Mouse (Mus musculus): ENCODE data around the gene Myo15b.

Gene Myo15b

DNA sequence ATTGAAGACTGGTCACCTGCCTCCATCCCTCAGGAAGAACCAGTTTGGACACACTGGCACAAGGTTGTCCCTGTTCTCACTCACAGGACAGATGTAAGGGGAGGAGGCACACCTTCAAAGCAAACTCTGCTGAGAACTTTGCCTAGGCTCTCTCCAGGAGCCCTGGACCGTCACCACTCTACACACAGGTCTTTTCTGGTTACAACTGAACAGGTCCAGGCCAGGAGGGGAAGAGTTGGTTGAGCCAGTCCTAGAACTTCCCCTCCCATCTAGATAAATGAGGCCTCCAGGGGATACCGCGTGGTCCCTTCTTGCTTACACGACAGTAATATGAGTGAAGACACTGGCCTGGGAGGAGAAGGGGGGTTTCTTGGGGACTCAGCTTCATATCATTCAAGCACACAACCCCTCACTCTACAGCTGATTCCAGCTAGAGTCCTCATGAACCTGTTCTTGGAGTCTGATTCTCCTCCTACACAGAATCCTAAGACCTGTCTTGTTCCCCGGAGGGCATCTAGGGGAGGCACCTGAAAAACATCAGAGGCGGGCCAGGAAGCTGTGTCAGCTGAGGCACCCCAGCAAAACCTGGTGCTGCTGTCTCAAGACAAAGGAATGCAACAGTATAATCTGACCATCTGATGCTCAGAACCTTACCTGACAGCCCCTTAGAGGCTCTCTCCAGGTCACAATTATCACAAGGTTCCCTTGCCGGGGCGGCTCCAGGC, 46.2 kb downstream of the Myo15b start:
- DNase-seq, result no peak

DNA sequence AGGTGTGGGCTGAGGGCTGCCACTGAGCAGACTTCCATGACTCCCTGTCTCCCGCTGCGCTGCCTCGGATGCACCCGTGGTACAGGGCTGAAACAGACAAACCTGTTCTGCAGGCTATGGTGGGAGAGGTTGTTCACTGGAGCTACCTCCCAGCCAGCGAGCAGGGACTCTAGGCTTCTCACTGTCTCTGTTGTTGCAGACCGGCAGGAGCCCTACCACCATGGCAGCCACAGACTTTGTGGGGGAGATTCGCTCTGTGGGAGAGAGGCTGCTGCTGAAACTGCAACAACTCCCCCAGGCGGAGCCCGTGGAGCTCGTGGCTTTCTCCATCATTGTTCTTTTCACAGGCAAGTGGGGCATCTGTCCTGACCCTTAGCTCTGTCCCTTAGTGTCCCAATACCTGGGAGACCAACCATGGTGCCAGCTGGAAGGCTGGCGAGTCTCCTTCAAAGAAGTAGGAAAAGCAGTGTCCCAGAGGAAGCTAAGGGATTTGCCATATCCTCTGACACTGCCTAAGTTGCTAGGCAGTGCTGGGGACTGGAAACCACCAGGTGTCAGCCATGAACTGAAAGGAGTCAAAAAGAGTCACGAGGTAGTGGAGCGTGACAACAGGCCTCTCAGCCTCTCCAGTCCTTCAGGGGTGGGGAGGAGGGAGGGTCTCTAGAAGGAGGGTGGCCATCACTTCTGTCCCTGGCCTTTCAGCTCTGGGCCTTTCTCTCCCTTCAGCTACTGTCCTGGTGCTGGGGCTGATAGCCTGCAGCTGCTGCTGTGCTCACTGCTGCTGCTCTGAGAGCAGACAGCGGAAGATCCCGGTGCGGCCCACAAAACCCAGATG, 47.0 kb downstream of the Myo15b start:
- DNase-seq, result no peak

DNA sequence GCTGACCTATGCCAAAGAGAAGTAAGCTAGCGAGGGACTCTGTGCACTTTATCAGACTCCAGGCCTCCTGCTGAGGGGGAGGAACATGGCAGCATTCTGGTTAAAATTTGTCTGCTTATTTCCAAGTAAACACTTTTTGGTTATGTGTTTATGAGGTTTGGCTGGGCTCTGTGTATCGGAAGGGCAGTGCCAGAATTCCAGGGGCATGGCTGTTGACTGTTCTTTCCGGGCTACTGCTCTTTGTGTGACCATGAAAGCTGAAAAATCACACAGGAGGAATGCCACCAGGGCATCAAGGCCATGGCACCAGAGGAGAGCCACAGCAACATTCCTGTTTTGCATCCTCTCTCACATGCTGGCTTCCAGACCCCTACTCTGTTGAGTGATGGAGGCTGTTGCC, 47.9 kb downstream of the Myo15b start:
- no peak for DNase-seq

DNA sequence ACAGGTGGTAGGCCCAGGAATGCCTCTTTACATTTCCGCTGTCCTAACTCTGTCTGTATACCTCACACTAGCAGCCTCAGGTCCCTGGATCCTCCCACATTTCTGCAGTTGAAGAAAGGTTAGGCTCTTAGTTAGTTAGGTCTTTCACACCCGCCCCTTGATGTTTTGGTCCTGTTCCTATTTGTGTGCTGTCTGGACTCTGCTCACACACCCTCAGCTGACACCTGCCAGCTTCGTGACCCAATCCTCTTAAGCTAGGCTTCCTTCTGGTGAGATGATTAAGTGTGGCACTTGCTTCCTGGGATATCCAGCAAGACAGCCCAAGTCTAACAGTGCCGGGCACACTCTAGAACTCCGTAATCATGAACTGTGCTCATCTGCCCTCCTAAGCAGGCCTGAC, 48.3 kb downstream of the Myo15b start:
- DNase-seq, result no peak

DNA sequence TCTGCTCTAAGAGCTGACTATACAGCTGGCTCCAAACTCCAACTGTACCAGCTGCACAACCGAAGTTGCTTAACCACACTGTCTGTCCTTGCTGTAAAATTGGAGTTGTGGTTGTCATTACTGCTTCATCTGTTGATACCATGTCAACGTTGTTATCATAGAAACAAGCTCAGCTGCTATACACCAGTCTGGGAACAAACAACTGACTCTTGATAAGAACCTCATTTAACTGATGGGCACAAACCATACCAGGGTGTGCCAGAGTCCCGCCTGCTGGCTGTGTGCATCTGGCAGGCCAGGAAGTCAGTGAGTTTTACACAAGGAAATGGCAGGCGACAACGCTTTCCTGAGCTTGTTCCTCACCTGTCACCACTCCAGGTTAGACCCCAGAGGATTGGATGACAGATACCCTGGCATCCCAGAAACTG, 52.9 kb downstream of the Myo15b start:
- peak; percentile 93 for DNase-seq

DNA sequence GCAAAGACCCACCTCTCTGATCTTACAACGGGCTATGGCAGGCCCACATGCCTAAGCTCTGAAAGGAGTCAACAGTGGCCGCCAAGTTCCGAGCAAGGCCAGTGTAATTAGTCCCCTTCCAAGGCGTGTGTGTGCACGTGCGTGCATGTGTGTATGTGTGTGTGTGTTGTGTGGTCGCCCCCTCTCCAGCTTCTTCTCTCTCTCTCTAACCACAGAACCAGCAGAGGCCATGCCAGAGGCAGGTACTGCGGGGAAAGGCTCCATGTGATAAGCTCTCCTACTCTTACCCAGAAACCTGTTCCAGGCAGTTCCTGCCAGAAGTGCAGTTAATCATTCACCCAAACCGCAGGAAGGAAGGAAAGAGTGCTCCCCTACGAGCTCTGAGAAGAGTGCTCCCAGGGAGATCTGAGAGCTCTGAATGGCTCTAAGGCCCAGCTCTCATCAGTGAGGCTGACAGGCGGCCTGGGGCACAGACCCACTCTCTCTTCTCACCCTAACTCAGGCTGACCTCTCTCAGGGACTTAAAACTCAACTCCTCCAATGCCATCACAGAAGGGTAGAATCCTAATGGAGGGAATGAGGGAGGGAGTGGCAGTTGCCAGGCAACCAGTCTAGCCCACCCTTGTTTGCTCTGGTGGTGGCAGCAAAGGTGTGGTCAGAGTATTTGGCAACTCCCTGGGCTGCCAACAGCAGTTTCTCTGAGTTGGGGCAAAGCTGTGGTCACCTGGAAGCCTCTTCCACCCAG, 53.6 kb downstream of the Myo15b start, which contains the start of gene Smim6:
Smim6 (plus strand) TSS at position 386 of the 745 bp plus-strand sequence.
- DNase-seq, result no peak

DNA sequence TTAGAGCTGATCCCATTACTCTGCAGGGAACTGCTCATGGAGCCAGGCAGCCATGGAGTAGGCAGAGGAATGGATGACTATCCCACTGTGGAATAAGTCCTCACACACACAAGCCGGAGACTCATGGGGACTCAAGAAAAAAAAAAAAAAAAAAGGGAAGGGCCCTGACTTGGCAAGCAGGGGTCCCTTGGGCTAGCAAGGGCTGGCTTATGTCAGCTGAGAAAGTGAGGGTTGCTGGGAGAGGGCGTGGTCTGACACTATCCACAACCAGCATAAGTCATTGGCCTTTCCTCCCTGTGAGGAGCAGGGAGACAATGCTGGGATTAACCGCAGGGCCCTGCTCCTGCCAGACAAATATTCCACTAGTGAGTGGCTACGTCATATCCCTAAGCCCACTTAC, 58.4 kb downstream of the Myo15b start:
- no peak for DNase-seq

DNA sequence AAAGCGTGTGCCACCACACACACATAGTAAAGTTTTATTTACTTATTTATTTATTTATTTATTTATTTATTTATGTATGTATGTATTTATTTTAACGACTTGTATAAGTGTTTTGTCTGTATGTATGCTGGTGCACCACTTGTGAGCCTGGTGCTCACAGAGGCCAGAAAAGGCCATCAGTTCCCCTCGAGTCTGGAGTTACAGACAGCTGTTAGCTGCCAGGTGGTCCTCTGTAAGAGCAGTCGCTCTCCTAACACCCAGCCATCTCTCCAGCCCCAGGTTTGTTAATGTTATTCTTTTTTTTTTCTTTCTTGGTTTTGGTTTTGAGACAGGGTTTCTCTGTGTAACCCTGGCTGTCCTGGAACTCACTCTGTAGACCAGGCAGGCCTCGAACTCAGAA, 60.4 kb downstream of the Myo15b start:
- no peak for DNase-seq

DNA sequence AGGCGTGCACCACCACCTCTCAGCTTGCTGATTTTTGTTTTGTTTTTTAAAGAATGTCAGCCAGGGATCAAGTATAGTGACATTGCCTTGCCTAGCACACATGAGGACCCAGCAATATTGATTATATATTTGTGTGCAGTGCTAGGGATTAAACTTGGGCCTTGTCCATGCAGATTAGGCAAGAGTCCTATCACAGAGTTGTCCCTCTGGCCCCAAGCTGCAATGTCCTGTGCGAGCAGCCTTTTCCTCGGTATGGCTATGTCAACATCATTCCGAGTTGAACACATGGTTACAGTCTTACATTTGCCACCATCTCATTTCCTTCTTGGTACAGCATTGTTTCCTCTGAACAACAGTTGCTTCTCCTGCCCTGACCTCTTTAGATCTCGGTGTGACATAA, 60.9 kb downstream of the Myo15b start:
- no peak for DNase-seq

DNA sequence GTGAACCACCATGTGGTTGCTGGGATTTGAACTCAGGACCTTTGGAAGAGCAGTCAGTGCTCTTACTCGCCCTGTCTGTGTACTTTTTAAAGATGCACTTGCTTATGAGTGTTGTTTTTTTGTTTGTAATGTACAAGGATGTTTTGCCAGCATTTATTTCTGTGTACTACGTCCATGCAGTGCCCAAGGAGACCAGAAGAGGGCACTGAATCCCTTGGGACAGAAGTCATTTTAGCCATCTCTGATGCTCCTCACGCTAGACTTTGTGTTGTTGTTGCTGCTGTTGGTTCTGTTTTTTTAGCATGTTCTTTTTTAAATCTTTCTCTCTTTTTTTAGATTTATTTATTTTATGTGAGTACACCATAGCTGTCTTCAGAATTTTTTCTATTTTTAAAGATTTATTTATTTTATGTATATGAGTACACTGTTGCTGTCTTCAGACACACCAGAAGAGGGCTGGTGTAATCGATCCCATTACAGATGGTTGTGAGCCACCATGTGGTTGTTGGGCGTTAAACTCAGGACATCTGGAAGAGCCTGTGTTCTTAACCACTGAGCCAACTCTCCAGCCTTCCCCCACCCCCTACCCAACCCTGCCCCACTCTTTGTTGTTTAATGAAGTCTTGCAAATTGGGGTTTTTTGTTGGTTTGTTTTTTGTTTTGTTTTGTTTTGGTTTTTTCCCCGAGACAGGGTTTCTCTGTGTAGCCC, 62.1 kb downstream of the Myo15b start:
- no peak for DNase-seq

DNA sequence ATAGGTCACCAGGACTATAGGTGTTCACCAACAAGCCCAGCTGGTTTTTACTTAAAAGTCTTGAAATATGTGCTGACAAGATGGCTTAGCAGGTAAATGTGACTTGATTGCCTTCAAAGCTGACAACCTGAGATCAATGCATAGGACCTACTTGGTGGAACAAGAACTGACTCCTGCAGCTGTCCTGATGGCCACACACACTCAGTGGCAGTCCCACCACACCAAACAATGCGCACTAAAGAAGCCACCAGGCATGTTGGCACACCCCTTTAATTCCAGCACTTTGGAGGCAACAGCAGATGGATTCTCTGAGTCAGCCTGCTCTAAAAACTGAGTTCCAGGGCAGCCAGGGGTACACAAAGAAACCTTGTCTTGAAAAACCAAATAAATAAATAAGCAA, 63.8 kb downstream of the Myo15b start:
- DNase-seq, result no peak

DNA sequence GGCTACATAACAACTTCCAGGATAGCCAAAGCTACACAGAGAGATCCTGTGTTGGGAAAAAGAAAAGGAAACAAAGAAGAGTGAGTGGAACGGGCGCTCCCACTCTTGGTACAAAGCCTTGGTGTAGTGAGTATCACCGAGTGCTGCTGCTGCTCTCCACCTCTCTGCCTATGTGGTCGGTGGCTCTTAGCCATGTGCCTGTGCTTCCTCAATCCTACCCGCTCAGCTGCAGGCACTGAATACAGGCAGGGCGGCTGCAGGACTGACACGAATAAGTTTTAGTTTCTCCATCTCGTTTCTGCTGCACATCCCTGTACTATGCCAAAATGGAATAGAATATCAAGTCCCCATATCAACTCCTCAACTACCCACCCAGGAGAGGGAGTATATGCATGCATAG, 70.8 kb downstream of the Myo15b start:
- DNase-seq, result peak; percentile 93

DNA sequence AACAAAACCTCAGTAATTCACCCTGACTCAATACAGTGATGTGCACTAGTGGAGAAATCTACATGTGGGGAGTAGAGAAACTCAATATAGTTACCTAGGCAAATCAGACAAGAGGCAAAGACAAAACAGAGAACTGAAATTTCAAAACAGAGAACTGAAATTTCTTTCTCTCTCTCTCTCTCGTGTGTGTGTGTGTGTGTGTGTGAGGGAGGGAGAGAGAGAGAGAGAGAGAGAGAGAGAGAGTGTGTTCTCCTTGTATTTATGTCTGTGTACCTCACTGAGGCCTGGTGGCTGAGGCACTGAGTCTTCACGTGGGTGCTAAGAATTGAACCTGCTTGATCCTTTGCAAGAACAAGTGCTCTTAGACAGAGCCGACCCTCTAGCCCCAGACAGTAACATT, 71.6 kb downstream of the Myo15b start:
- no peak for DNase-seq

DNA sequence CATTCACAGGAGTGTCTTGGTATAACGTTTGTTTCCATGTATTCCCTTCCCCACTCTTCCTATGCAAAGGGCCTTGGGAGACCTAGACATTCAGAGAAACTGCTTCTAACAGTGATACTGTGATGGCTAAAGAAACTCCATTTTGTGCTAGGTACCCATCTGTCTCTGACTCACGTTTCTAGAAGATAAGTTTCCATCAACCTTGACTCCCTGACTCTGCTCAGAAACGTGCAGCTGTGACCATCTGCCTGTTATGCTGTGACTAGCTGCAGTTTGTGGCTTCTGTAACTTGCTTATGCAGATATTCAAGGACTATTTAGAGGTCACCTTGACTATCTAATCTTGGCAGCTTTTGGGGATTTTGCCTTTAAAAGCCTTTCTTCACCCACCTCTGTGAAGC, 73.0 kb downstream of the Myo15b start:
- DNase-seq, result no peak

DNA sequence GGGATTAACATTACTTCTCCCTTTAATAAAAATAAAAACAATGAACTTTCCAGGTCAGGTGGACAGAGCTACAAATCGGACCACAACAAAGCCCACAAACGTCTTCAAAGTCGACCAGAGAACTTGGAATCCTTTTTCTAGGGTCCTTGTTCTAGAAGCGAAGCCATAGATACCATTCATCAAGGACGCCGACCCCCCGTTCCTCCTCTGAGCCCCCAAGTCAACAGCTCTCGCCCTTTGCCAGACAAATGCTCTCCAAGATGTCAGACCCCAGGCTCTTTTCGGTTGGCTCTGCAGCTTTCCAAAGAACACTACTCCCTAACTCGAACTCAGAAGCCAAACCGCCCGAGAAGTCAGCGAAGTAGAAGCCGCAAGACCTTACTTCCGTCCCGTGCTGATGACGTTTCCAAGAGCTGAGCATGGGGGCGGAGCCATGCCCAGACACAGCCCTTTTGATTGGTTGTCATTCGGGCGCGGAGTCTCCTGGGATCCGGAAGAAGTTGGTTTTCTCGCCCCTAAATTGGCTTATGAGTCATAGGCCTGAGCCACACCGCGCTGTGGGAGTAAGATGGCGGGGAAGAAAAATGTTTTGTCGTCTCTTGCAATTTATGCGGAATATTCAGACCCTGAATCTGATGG, 75.0 kb downstream of the Myo15b start, which contains the start of the genes Sap30bp and Recql5:
Sap30bp (plus strand) TSS at position 175 of the 639 bp plus-strand sequence.
Recql5 (minus strand) TSS at position 370 of the 639 bp plus-strand sequence.
- peak; percentile 100 for DNase-seq

DNA sequence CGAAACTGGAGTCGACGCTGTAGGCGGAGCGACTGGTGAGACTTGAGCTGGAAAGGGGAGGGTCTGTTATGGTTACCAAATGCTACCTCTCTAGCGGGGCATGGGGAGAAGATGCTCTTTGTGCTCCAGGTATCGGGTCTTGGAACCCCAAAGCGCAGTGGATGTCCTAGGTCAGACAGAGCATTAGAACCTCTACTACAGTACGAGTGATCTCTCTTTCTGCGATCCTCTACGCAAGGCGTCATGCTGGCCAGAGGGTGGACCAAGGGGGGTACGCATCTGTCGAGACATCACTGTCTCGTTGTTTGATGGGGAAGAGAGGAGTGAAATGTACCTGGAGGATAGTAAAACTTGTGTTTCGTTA, 75.5 kb downstream of the Myo15b start:
- DNase-seq, result no peak

DNA sequence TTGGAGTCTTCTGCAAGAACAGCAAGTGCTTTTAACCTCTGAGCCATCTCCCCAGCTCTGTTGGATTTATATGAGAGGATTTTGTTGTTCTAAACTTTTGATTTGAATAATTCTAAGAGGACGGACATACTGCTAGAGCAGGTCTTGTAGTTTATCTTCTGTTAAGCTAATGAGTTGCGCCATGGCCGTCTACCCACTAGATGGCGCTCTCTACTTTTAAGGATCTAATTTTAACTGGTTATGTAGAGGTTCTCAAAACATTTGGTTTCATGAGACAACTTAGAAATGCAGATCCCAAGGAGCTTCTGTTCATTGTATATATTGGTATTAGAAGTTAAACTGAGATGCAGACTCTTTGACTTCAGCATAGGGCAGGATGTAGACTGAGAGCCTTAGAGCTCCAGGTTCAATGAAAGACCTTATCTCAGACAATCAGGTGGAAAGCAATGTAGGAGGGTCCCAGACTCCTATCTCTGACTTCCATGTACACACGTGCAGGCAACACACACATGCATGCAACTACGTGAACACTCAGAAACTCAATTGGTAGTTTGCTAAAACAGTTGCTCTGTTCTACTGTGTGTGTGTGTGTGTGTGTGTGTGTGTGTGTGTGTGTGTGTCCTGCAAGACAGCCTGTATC, 81.6 kb downstream of the Myo15b start:
- no peak for DNase-seq

DNA sequence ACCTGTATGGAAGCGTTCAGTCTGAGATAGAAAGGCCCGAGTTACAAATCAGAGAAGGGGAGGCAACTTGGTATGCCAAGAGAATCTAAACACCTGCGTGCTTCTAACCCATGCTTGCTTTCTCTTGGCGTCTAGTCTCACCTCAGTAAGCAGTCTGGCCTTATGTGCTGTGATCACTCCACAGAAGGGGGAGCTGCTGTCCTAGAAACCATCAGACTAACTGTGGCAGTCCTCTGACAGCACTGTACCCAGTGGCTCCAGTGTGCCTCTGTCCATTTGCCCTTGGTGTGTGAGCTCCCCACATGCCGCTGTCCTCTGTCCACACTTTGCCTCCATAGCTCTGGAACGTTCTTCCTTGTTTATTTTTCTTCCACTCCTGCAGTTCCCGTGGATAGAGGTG, 83.8 kb downstream of the Myo15b start:
- no peak for DNase-seq

Measured in heart, adult 11 months (tissue).